ENCODE assay signal across 31 mouse cellular contexts in the genomic region with DNA sequence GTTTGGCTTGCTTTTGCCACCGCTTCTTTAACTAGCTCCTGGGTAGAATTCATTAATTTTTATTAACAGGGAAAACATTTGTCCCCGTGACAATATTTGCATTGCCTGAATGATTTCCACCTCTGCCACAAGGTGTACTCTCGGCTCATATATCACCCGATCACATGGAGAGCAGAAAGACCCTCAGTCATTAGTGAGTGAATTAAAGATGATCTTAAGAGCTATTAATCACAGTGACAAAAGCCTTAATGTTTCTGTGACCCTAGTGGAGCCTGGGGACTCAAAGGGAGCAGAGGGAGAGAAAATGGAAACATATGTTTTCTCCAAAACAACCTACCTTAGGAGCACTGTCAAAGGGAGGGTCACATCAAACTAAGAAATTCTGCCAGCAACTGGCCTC.
A peak's percentile ranks its signal among the peaks of the same experiment; 100 is the strongest.
DNase-seq lines count a peak whose midpoint lies in the region; ATAC-seq and TF ChIP-seq lines count a peak whose summit lies in the region.
"Had no signal": no experiment of that assay in that cellular context is flagged by ENCODE, and none has a peak within 500 bp of the region (broad histone marks: within the 10 kb centered on the region; RNA-seq: fewer than 3 reads in every experiment).

No protein-coding gene starts in this region.

- H3K9ac ChIP-seq in hindbrain, embryonic 11.5 days (ENCODE audit: low read depth, low read length): no peak overlapping the region
- H3K9ac ChIP-seq in hindbrain, postnatal 0 days (replicated peaks; ENCODE audit: low read length): no peak overlapping the region
- H3K9ac ChIP-seq: embryonic facial prominence, embryonic 13.5 days; liver, embryonic 14.5 days had no signal

- no peak overlapping the region for H3K27ac ChIP-seq in hindbrain, embryonic 11.5 days (ENCODE audit: low read depth, low read length)
- H3K27ac ChIP-seq in hindbrain, postnatal 0 days: no peak overlapping the region
- H3K27ac ChIP-seq in limb, embryonic 10.5 days: 0 out of 2 replicates have a peak overlapping the region, but pooled peaks have one; percentile 51
- H3K27ac ChIP-seq: embryonic facial prominence, embryonic 13.5 days; forebrain, embryonic 10.5 days; layer of hippocampus, adult 2 months; liver, embryonic 14.5 days; midbrain, embryonic 10.5 days had no signal

- peak; percentile 59; the same call in 1 of the 2 replicates for ATAC-seq in hindbrain, embryonic 11.5 days (ENCODE audit: low FRiP score)
- no peak for ATAC-seq in hindbrain, postnatal 0 days
- no peak for ATAC-seq in CD4-positive, CD25-positive, alpha-beta regulatory T cell, adult 4 months
- ATAC-seq: activated CD4-positive, CD25-positive, alpha-beta regulatory T cell, adult 4 months; forebrain, embryonic 16.5 days; intestine, embryonic 16.5 days; midbrain, embryonic 16.5 days had no signal

- no peaks in the 10 kb centered on the region for H3K36me3 ChIP-seq in hindbrain, embryonic 11.5 days (ENCODE audit: control insufficient read depth, insufficient read depth, low read length)
- no peaks in the 10 kb centered on the region for H3K36me3 ChIP-seq in hindbrain, postnatal 0 days (ENCODE audit: insufficient read depth, low read length)
- H3K36me3 ChIP-seq in limb, embryonic 10.5 days: no peaks in the 10 kb centered on the region
- H3K36me3 ChIP-seq: embryonic facial prominence, embryonic 13.5 days; forebrain, embryonic 10.5 days; midbrain, embryonic 10.5 days had no signal

- H3K9me3 ChIP-seq in hindbrain, embryonic 11.5 days (ENCODE audit: control insufficient read depth, low read length): no peaks in the 10 kb centered on the region
- no peaks in the 10 kb centered on the region for H3K9me3 ChIP-seq in hindbrain, postnatal 0 days (ENCODE audit: low read length)
- H3K9me3 ChIP-seq in limb, embryonic 10.5 days (replicated peaks): no peaks in the 10 kb centered on the region
- H3K9me3 ChIP-seq: embryonic facial prominence, embryonic 13.5 days; forebrain, embryonic 10.5 days; midbrain, embryonic 10.5 days had no signal

- 38% methylated on average over 4 of the region's 4 CpGs for WGBS in hindbrain, embryonic 11.5 days
- 42% methylated on average over 4 of the region's 4 CpGs for WGBS in hindbrain, postnatal 0 days
- 12% methylated on average over 4 of the region's 4 CpGs for WGBS in limb, embryonic 10.5 days

- H3K4me1 ChIP-seq in hindbrain, embryonic 11.5 days (replicated peaks; ENCODE audit: control insufficient read depth, insufficient read depth, low read length): no peaks in the 10 kb centered on the region
- no peaks in the 10 kb centered on the region for H3K4me1 ChIP-seq in hindbrain, postnatal 0 days (ENCODE audit: insufficient read depth, low read length)
- peaks cover 68% of the 10 kb centered on the region for H3K4me1 ChIP-seq in limb, embryonic 10.5 days

- H3K27me3 ChIP-seq in hindbrain, embryonic 11.5 days (ENCODE audit: control insufficient read depth, insufficient read depth, low read length): no peaks in the 10 kb centered on the region
- H3K27me3 ChIP-seq in hindbrain, postnatal 0 days (ENCODE audit: insufficient read depth, low read length): no peaks in the 10 kb centered on the region
- H3K27me3 ChIP-seq in limb, embryonic 10.5 days (ENCODE audit: low read depth, poor library complexity, severe bottlenecking): no peaks in the 10 kb centered on the region
- H3K27me3 ChIP-seq: embryonic facial prominence, embryonic 13.5 days had no signal

- H3K4me3 ChIP-seq in hindbrain, embryonic 11.5 days (ENCODE audit: low read depth, low read length): no peak overlapping the region
- H3K4me3 ChIP-seq in hindbrain, postnatal 0 days (ENCODE audit: low read length): no peak overlapping the region
- no peak overlapping the region for H3K4me3 ChIP-seq in limb, embryonic 10.5 days
- H3K4me3 ChIP-seq: embryonic facial prominence, embryonic 13.5 days; forebrain, embryonic 10.5 days; layer of hippocampus, adult 2 months; midbrain, embryonic 10.5 days; myocyte had no signal

- DNase-seq in hindbrain, embryonic 11.5 days (ENCODE audit: low spot score): no peak
- DNase-seq in hindbrain, postnatal 0 days (ENCODE audit: low spot score): no peak
- peak; percentile 15 for DNase-seq in kidney, adult 9 months
- no peak for DNase-seq in kidney, postnatal 4 days
- DNase-seq in embryo, embryonic 10.5 days (ENCODE audit: low spot score): peak; percentile 48
- DNase-seq in limb, embryonic 10.5 days (ENCODE audit: low spot score): peak; percentile 43
- DNase-seq in layer of hippocampus, adult 9-11 months: no peak
- DNase-seq: adrenal gland, adult 2 months; adrenal gland, postnatal 36 days; cerebellum, adult 2 months; cerebellum, postnatal 14 days; gastrocnemius, postnatal 10 days; heart, postnatal 14 days; kidney, postnatal 14 days; liver; lung, adult 2 months; lung, postnatal 14 days; right cerebral cortex, adult 18-20 months; spleen, adult 18-20 months; thymus, postnatal 4 days had no signal

- TF ChIP-seq CTCF in hindbrain, postnatal 0 days (IDR thresholded peaks at IDR 0.05; ENCODE audit: low read depth): no peak

- no peak overlapping the region for H3K4me2 ChIP-seq in hindbrain, embryonic 11.5 days (replicated peaks; ENCODE audit: low read depth, low read length)
- no peak overlapping the region for H3K4me2 ChIP-seq in hindbrain, postnatal 0 days (ENCODE audit: low read depth, low read length)
- H3K4me2 ChIP-seq: embryonic facial prominence, embryonic 13.5 days had no signal

Comparison
In these comparisons a context has a peak if more than half of its experiments do, and no peak if none do; other contexts are left out.
1. DNase-seq: peak in kidney, adult 9 months (single experiment), embryo, embryonic 10.5 days (single experiment) and limb, embryonic 10.5 days (single experiment); none in hindbrain, embryonic 11.5 days (single experiment), hindbrain, postnatal 0 days (single experiment), kidney, postnatal 4 days (0 of 2) and layer of hippocampus, adult 9-11 months (single experiment).